Mouse (Mus musculus): ENCODE results near the gene Gm21992.

Gene Gm21992

DNA sequence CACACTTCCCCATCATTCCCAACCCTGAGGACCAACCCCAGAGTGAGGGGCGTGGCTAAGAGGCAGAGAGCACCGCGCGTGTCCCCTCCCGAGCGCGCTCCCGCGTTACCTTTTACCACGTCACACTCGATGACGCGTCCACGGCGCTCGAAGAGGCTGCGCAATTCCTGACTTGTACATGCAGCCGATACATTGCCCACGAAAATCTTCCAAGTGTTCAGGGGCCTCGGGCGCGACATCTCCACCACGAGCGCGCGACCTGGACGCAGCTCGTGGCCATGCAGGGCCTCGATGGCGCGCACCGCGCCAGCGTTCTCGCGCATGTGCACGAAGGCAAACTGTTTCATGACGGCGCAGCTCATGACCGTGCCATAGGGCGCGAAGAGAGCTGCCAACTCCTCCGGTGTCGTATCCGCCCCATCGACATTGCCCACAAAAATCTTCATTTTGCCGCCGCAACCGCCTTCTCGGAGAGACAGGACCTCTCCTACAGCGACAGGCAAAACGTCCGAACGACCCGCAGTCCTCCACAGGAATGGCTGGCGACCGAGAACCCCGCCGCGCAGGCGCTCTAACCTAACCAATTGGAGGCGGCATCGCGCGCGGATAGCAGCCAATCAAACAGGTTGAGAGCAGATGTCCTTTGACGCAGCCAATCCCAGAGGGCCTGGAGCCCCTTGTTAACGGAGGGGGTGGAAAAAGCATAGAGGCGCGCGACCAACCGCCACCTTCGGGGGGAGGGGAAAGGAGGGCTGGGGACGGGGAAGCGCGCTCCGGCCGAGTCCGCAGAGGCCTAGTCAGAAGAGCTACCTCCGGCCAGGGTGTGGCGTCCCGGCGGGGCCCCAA is at the start of gene Gm21992, which contains the start of gene Rbm14:
Gene Gm21992 (minus strand): TSS at position 550 of the 846 bp plus-strand sequence.
Gene Rbm14 (minus strand): TSS at position 572 of the 846 bp plus-strand sequence.
- DNase-seq (ENCODE audit: low spot score) = peak; percentile 97

DNA sequence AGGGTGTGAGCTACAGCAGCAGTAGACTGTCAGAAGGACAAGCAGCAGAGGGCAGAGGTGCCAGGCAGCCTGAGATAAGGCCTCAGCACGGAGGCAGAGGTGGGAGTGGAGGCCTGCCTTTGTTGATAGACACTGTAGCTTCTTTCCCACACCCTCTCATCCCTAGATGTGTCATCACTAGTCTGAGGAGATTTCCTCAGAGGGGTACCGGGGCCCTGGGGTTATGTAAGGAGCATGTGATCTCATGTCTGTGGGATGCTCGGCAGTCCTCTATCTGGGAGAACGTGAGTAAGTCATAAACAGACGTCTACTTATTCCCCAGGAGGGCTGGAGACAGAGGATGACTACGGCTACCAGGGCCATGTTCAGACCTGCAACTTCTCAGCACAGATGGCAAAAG is 47.7 kb upstream of the Gm21992 start:
- no peak for DNase-seq (ENCODE audit: low spot score)

DNA sequence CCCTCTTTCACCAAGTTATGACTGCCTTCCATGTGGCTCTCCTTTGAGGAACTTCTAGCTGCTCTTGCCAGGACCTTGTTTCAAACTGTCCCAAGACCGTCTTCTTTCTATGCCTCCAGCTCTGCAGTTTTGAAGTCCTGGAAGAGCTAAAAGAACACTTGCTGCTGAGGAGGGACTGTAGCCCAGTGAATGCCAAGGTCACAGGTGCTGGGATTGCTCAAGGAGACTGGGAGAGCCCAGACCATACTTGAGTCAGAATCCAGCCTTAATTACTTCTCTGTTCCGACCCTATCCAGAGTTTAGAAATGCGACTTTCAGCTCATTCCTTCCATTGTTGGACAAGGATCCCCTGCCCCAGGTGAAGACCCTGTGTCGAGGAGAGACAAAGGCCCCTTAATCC is 44.5 kb upstream of the Gm21992 start:
- DNase-seq (ENCODE audit: low spot score) = no peak

GRCm38 (mm10) chr19:4855470-4855820 is 44.0 kb upstream of the Gm21992 start:
- no peak for DNase-seq (ENCODE audit: low spot score)

- DNase-seq (ENCODE audit: low spot score) = peak; percentile 89
These were observed 43.4 kb upstream of the Gm21992 start, which contains the start of gene Ctsf for GRCm38 (mm10) chr19:4854552-4855469. Gene Ctsf, plus strand, starts transcription at chr19:4855130.

DNA sequence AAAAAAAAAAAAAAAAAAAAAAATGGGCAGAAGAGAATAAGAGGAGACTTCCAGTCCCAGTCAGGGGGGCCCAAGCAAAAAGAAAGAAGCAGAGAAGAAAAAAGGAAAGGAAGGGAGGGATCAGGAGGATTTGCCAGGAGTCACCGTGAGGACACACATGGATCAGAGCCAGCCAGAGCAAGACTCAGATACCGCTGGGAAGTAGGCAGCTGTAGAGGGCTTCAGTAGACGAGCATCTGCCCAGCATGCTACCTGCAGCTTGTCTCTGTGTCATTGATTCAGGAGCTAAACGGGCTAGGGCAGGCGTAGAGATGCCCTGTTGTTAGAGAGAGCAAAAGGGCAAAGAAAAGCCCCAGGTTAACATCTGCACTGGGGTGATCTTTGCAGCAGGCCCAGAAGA is 38.9 kb upstream of the Gm21992 start:
- DNase-seq (ENCODE audit: low spot score) = no peak

- no peak for DNase-seq (ENCODE audit: low spot score)
These were observed 38.4 kb upstream of the Gm21992 start for GRCm38 (mm10) chr19:4849800-4850199.

GRCm38 (mm10) chr19:4847490-4847889 is 36.1 kb upstream of the Gm21992 start:
- DNase-seq (ENCODE audit: low spot score) = no peak

- DNase-seq (ENCODE audit: low spot score) = no peak
These were observed 34.4 kb upstream of the Gm21992 start for GRCm38 (mm10) chr19:4845846-4846245.

DNA sequence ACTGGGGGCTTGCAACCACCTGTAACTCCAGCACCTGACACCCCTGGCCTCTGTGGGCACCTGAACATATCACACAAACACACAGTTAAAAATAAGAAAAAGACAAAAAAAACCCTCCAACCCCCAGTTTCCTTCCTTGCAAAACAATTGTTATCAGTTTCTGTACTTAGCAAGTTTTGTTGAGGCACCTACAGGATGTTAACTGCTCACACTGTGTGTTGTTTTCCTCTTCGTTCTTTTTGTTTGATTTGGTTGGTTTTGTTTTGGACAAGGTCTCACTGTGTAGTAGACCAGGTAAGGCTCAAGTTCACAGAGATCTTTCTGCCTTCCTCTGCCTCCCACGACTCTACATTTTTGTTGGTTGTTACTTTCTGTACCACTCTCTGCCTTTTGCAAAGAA is 31.2 kb upstream of the Gm21992 start:
- no peak for DNase-seq (ENCODE audit: low spot score)

- DNase-seq (ENCODE audit: low spot score) = no peak
These were observed 29.4 kb upstream of the Gm21992 start for GRCm38 (mm10) chr19:4840848-4841247.

DNA sequence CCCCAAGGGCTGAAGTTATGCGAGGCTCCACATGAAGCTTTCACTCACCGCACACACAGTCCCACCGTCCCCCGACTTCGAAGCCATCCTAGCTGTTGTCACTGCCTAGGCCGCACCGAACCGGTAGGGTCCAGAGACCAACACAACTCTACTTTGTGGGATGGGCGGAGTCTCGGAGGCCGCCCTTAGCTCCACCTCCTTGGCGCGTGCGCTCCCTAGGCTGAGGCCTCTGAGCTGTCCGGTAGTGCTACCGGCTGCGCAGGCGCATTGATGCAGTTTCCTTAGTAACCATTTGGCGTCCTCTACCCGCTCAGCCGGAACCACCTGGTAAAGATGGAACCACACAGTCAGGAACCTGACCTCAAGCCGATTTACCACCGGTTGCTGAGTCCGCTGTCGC is 27.7 kb upstream of the Gm21992 start, which contains the start of the genes Ccs and Ccdc87:
Gene Ccs (minus strand): TSS at position 184 of the 400 bp plus-strand sequence.
Gene Ccdc87 (plus strand): TSS at position 218 of the 400 bp plus-strand sequence.
- peak; percentile 97 for DNase-seq (ENCODE audit: low spot score)

GRCm38 (mm10) chr19:4838526-4839140 is 27.2 kb upstream of the Gm21992 start:
- no peak for DNase-seq (ENCODE audit: low spot score)

- DNase-seq (ENCODE audit: low spot score) = no peak
These were observed 25.6 kb upstream of the Gm21992 start for GRCm38 (mm10) chr19:4837049-4837448.

- no peak for DNase-seq (ENCODE audit: low spot score)
These were observed 24.7 kb upstream of the Gm21992 start for GRCm38 (mm10) chr19:4836096-4836495.

DNA sequence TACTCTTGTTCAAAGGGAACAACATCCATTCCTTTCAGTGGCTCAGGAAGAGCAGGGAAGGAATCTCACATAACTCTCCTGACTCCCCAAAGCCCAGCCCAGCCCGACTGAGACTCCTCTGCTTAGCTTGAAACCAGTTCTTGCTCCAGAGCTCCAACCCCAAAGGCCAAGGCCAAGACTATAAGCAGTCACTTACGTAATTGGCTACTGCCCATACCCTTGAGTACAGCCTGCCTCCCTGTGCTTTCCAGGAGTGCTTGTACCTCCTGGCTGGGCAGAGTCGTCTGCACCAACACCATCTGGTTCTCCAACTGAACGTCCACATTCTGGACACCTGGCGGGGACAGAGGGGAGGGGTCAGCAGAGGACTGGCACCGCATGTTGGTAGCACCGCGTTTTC is 22.6 kb upstream of the Gm21992 start:
- DNase-seq (ENCODE audit: low spot score) = no peak

- no peak for DNase-seq (ENCODE audit: low spot score)
These were observed 17.7 kb upstream of the Gm21992 start for GRCm38 (mm10) chr19:4829156-4829555.

DNA sequence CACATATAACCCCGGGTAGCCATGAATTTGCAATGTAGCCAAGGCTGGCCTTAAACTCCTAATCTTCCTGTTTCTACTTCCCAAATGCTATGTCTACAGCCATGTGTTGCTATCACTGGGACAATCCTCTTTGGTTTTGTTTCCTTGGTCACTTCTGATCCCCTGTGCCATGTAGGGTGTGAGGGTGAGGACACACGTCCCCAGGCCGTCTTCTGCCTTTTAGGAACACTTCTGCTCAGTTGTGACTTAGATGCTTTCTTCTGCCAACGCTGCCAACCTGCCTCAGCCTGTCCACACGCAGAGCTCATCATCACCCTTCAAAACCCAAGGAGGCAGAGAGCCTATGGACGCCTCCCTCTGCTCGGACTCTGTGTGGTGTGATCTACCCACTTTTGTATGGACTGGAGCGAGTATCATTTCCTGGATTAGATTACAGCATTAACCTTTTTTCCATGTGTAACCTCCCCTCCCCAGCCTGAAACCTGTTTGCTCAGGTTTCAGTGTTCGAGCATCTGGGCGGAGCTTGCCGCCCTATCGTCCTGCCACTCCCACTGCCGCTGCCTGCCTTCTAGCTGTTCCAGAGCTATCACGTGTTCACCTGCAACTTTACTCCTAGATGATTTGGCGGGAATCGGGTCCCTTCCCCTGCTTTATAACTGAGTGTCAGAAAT is 17.2 kb upstream of the Gm21992 start:
- no peak for DNase-seq (ENCODE audit: low spot score)

DNA sequence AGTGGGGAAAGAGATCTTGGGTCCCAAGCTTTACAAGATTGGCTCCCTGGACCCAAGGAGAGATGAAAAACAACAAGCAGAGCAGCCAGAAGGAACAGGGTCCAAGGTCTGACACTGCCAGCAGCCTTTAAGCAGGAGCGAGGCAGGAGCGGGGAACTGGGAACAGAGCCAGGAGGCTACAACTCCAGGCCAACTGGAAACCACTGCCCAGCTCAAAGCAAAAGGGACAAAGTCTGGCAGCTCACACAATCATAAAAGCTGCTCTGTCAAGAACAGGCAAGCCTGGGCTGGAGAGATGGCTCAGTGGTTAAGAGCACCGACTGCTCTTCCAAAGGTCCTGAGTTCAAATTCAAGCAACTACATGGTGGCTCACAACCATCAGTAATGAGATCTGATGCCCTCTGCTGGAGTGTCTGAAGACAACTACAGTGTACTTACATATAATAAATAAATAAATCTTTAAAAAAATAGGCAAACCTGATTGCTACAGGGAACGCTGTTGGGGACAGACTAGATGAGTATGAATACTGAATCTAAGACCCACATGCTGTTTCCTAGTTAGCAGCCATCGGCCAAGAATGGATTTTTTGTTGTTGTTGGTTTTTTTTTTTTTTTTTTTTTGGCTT is 9.4 kb upstream of the Gm21992 start:
- peak; percentile 73 for DNase-seq (ENCODE audit: low spot score)

DNA sequence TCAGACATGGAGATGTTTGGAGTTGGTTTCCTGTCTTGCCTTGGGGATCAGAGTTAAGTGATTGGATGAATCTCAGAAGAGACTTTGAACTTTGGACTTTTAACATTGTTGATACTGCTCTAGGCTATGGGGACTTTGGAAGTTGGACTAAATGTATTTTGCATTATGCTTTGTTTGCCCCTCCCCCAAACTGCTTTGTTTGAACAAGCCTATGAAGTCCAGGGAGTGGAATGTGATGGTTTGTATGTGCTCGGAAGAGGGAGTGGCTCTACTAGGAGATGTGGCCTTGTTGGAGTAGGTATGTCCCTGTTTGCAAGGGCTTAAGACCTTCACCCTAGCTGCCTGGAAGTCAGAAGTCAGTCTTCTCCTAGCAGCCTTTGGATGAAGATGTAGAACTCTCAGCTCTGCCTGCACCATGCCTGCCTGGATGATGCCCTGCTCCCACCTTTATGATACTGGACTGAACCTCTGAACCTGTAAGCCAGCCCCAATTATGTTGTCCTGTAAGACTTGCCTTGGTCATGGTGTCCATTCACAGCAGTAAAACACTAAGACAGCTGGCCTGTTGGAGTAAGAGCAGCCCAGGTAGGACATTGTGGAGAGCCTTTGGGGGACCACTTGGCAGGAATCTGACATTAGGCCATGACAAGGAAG is 5.9 kb upstream of the Gm21992 start:
- DNase-seq (ENCODE audit: low spot score) = no peak

DNA sequence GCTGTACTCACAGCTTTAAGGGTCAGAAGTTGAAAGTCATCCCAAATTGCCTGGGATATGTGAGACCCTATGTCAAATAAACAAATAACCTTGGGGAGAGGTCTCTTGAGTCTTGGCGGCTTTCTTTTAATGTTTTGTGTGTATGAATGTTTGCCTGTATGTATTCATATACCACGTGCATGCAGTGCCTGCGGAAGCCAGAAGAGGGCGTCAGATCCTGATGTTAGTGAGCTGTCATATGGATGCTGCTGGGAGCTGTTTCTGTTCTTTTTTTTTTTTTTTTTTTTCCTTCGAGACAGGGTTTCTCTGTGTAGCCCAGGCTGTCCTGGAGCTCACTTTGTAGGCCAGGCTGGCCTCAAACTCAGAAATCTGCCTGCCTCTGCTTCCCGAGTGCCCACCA is 1.6 kb upstream of the Gm21992 start:
- DNase-seq (ENCODE audit: low spot score) = peak; percentile 71

Measured in testis, postnatal 10 days (tissue).